Mouse (Mus musculus): ENCODE data around the gene Ube2s.

The Ube2s gene

DNA sequence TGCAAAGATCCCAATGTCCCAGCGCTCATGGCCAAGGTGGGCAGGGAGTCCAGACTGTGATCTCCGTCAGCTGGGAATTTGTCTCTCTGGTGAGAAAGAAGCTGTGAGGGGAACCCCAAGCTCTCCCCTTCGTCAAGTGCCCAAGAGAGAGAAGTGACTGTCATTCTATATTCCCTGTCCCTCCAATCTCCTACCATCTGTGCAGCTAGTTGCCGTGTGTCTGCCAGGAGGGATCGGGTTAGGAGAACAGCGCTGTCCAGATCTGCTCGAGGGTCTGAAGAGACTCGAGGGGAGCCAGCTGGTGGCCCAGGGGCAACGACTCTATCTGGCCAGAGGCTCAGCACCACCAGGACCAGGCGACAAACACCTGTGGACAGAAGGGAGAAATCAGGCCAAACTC is 36.3 kb downstream of the Ube2s start:
- DNase-seq, result no peak

DNA sequence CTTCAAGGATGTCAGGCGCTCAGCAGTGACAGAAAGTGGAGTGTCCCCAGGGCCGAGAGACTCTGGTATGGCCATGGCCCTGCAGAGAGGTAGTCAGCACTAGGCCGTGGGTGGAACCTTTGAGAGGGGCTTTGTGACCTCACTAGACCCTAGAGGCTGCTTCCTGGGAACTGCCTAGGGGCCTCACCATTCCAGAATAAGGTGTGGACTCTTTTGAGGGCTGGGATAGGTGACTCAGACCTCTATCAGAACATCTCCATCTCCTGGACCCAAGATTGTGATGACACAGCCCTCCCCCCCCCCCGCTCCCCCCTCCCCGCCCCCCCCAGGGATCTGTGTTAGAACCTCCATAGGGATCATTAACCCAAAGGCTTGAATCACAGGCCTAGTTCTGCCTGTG is 41.2 kb downstream of the Ube2s start, which contains the start of gene Fam71e2:
Gene Fam71e2, minus strand, starts transcription at position 101 of the 400 bp plus-strand sequence.
- DNase-seq, result no peak

DNA sequence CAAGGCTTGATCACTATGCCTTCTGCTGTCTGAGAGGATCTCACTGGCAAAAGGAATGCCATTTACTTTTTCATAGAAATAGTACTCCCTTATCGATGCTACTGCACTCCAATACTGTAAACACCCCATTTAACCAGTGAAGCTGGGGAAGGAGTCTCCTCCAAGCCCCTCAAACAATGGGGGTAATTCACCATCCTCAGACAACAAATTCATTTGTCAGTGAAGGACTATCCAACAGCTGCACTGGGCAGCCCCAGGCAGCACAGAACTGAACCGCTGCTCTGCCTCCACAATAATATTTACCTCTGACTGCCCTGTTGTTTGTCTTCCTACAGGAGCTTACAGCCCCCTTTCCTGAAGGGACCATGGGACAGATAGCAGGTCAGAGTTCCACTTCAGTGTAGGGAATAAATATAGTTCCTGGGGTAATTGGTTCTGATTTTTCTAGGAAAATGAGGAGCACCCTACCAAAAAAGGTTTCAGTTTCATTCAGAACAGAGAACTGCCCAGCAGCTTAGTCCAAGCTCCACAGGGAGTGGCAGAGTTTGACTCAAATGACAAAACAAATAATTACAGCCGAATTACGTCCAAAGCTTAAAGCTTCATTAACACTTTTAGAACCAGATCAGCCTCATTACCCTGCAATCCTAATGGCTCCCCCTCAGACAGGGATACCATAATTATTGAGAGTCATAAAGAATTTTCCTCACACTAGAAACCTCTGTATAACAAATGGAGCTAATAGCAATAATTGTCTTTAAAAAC is 47.3 kb downstream of the Ube2s start:
- DNase-seq, result no peak

DNA sequence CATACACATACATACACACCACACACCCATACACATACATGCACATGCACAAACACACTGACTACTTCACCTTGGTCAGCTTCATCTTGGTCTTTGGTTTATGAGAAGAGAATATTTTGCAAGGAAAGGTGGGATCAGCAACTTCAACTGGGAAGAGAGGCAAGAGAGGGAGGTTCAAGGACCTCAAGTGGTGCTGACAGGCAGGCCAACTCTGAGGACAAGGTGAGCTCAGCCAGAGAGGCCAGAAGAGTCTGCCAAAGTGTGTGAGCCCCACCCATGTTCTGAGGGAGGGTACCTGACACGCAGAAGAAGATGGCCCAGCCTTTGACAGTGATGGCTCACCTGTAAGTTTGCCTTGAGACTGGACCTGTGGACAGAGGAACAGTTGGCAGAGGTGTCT is 52.7 kb downstream of the Ube2s start:
- no peak for DNase-seq

DNA sequence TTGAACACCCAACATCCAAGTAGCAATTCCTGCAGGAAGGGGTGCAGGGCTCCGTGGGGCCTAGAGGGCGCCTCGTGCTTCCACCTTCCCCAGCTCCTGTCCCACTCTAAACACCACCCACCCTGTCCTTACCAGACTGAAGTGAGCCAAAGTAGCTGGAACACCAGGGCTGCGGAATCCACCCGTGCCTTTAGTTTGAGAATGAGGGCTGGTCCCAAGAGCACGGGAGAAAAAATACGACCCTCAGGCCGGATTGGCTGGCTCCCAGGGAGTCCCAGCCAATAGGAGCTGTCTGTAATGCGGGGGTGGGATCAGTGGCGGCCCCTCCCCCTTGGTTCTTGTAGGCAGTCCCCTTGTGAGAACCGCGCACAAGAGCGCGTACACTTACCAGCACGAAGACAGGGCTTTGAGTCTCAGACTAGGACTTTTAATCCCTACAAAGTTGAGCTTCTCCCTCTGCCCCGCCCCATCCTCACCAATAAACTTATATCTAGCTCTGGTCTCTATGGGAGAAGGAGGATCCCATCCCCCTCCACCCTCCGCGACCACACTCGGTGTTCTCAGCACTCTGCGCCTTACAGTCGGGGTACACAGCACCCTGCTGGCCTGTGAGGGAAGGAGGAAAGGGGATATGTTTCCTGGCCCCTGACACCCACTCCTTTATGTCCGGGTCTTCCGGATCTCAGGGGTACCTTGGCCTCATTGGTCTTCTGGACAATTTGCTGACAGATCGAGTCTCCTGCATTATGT is 59.4 kb downstream of the Ube2s start, which contains the start of gene Cox6b2:
Gene Cox6b2, minus strand, starts transcription at position 274 of the 750 bp plus-strand sequence.
- peak; percentile 94 for DNase-seq

DNA sequence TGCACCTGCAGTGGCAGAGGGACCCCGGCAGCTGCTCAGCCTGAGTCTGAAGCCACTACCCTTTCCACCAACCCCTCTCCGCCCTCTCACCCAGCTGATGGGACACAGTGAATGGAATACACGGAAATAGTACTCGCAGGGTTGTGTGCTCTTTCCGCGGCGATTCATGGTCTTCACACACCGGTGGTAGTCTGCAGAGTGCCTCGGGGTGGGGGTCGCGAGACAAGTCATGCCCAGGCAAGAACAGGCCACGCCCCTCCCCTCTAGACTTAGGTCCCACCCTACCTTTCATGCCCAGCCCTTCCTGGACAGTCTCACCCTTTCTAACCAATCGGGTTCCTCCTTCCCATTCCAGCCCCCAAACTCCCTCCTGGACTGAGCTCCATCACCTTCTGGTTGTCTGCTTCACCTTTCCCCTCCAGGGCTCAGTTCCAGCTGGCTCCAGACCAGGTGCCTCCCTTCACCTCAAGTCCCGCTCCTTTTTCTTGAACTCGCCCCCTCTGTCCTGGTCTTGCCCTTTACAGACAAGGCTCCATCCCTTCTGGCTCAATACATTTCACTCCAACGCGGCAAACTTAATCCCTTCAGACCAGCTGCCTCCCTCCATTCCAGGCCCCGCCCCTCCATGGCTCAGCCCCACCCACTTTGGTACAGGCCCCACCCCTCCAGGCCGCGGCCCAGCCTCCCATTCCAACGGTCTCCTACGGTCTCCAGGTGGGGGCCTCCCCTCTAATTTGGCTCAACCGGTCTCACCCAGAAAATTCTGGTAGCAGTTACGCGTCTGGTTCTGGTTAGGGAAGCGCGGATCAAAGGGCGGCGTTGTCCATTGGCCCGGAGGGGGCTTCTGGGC is 60.2 kb downstream of the Ube2s start:
- DNase-seq, result peak; percentile 54

DNA sequence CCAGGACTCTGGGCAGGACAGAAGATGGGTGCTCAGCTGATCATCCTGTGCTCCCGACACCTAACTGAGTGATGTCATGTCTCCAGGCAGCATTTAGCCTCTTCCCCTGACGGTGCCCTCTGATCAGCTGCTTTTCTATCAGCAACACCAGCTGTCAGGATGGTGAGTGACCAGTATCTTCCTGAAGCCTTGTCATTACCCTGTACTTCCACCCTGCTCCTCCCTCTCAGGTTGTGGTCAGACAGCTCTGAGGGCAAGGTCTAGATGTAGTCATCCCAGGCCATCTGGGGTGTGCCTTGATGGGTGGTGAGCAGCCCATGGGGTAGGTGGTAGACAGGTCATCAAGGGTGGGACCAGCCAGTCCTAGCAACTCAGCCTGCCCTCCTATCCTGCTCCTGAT is 63.2 kb downstream of the Ube2s start:
- no peak for DNase-seq

DNA sequence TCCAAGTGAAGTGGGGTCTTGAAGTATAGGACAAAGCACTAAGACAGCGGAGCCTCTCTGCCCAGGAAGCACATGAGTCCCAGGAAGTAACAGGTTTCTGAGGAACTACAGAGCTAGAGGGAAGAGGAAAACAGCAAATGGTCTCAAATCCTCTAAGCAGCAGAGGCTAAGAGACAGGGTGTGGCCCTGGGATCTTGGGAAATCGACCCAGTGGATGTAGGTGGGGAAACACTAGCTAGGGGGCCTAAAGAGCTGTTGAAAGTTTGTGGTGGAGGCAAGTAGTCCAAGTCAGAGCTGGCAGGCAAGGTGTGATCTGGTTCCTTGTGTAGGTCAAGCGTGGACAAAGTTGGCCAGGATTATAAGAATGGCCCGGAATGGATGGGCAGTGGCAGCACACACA is 64.1 kb downstream of the Ube2s start:
- DNase-seq, result no peak

DNA sequence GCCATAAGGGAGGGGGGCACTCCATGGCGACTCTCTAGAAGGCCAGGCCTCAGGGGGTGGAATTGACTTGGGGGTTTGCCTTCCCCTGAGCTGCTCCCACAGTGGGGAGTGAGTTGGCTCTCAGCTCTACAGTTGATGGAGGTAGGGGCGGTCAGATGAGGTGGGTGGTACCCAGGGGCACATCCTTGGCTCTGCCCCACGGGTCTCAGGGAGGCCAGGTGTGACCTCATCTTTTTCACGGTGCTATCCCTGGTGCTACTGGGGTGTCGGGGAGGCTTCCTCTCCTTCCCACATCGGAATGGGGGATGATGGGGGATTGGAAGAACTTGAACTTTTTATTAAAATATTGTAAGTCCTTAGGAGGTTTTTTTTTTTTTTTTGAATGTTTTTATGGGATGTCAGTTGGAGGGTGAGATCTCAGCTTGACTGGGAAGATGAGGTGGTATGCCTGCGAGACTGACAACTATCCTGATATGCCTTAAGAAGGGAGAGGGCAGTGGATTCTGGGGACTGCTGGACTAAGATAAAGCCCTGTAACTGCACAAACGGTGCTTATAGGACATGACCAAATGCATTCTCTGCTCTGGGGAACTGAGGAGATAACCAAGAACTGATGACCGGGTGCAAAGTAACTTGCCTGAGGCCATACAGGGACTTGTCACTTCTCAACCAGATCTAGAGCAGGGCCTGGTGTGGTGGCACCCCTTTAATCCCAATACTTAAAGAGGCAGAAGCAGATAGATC is 65.1 kb downstream of the Ube2s start:
- no peak for DNase-seq

DNA sequence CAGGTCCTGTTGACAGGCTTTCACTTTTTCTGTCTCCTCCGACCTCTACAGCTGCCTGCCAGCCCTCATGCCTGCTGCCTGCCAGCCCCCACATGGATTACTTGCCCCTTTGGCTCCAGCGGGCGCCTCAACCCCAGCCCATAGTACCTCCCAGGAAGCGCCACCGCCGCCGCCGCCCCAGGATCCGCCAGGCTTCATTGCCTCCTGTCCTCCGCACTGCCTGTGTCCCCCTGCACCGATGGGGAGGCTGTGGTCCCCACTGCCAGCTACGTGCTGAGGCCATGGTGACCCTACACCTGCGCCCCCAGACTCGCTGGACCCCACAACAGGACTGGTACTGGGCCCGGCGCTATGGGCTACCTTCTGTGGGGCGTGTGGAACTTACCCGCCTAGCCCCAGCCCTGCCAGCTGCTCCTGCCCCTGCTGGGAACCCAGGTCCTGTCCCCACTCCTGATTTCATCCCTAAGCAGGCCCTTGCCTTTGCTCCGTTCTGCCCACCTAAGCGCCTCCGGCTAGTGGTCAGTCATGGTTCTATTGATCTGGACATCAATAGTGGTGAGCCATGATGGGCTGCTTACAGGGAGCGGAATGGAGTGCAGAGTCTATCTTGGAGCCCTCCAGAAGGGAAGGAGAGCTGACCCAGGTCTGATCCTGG is 65.9 kb downstream of the Ube2s start:
- no peak for DNase-seq

DNA sequence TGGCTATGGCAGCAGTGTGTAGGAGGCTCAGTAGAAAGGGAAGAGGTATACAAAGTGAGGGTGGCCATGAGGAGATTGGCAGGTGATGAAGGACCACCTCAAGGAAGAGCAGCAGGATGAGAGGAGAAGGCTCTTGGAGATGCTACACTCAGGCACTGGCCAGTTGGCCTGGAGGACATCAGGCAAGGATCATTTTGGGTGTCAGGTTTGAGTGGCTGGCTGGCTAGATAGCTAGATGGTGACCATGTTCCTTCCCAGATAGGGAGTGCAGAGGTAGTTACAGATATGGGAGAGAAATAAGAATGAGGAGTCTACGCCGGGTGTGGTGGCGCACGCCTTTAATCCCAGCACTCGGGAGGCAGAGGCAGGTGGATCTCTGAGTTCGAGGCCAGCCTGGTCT is 67.5 kb downstream of the Ube2s start:
- DNase-seq, result no peak
